Mouse (Mus musculus) G1E (cell line): ENCODE measurements around the gene Gid8. TPM values are rescaled to one million over a fixed set of nuclear protein-coding genes. Genes with fewer than 3 reads are reported as not detected.

Source experiments
- ATAC-seq: 2 replicates; pipeline ENCODE4 v1.8.0; 2016; ENCODE audit warnings: mild to moderate bottlenecking; ENCODE audit not compliant: insufficient number of reproducible peaks, poor library complexity, low FRiP score, severe bottlenecking; ENCODE audit errors: extremely low read depth
- DNase-seq: peaks from one replicate; pipeline ENCODE4 v3.0.0; 2012; ENCODE audit warnings: low spot score
- H3K27me3 ChIP-seq: 2 replicates; pipeline ENCODE4 v1.6.1; 2012; ENCODE audit warnings: mild to moderate bottlenecking, low read length, inconsistent platforms; ENCODE audit not compliant: insufficient read depth
- H3K36me3 ChIP-seq: replicated peaks from 2 replicates; pipeline ENCODE3; 2012; ENCODE audit warnings: mild to moderate bottlenecking, inconsistent platforms
- H3K4me1 ChIP-seq: 2 replicates; pipeline ENCODE4 v1.6.1; 2012; ENCODE audit warnings: low read depth, low read length, inconsistent platforms, mixed read lengths; ENCODE audit not compliant: insufficient read depth
- H3K4me3 ChIP-seq: 2 replicates; pipeline ENCODE4 v1.5.1; 2012; ENCODE audit warnings: low read depth, mild to moderate bottlenecking, inconsistent platforms, low read length, moderate library complexity, mixed read lengths
- H3K9me3 ChIP-seq: replicated peaks from 2 replicates; pipeline ENCODE4 v1.6.1; 2012; ENCODE audit warnings: inconsistent platforms
- CTCF ChIP-seq: IDR thresholded peaks from 2 replicates; pipeline ENCODE4 v1.5.1; 2012; ENCODE audit warnings: low read depth, low read length, inconsistent platforms, mixed read lengths
- GATA1 ChIP-seq: IDR thresholded peaks from 2 replicates; pipeline ENCODE4 v1.6.1; 2012; ENCODE audit warnings: borderline replicate concordance, low read length, inconsistent platforms, mixed read lengths
- GATA2 ChIP-seq: IDR thresholded peaks from 2 replicates; pipeline ENCODE4 v1.6.1; 2012; ENCODE audit warnings: low read depth, low read length, inconsistent platforms, borderline replicate concordance
- POLR2AphosphoS5 ChIP-seq: IDR thresholded peaks from 2 replicates; pipeline ENCODE4 v1.6.1; 2012; ENCODE audit warnings: low read depth, low read length, inconsistent platforms; ENCODE audit not compliant: insufficient replicate concordance
- TAL1 ChIP-seq: conservative IDR thresholded peaks from 2 replicates; pipeline ENCODE4 v1.6.1; 2012; ENCODE audit warnings: low read depth, low read length, inconsistent platforms, mixed read lengths
- polyA plus RNA-seq: library from polyadenylated mRNA; stranded (reverse); fragments of >175 nt; gene quantifications from 2 replicates; pipeline ENCODE4 v1.2.3, GENCODE M21; 2012
- total RNA-seq, 2 experiments: library from RNA; stranded (forward) in 1 of 2; stranded (reverse) in 1 of 2; fragments of 200-1000 nt in 1 of 2; fragments of >200 nt in 1 of 2; fragmentation: Nextera tagmentation in 1 of 2; gene quantifications; 2 replicates each; pipeline ENCODE4 v1.2.3; 2014 to 2017

Gid8 gene
- 68.9 and 79.7 TPM in 2 replicates for total RNA-seq (2014; fragmentation: Nextera tagmentation)
- total RNA-seq (2017): 70.2 and 78.3 TPM in 2 replicates
- polyA plus RNA-seq: 29.3 and 35.5 TPM in 2 replicates

GRCm38 (mm10) chr2:180709923-180710272 is at the start of gene Gid8, which contains the start of gene Dido1:
Gene Gid8, plus strand, starts transcription at chr2:180710117.
Gene Dido1, minus strand, starts transcription at chr2:180709999.
- Histone ChIP-seq H3K9me3 (no peaks in the 10 kb centered on the region), H3K4me1 (peaks cover 52% of the 10 kb centered on the region)
- TF ChIP-seq GATA1: no peak
- TF ChIP-seq POLR2AphosphoS5: no peak
- no peak for TF ChIP-seq TAL1
- TF ChIP-seq CTCF: no peak
- TF ChIP-seq GATA2: no peak

GRCm38 (mm10) chr2:180660521-180660920 is 49.4 kb upstream of the Gid8 start:
- ATAC-seq: no peak
- Histone ChIP-seq H3K36me3 (peaks cover 64% of the 10 kb centered on the region), H3K4me3 (no peak overlapping the region), H3K27me3 (no peaks in the 10 kb centered on the region), H3K4me1 (peaks cover 2% of the 10 kb centered on the region; the same call in 1 of the 2 replicates), H3K9me3 (no peaks in the 10 kb centered on the region)
- DNase-seq: no peak
- TF ChIP-seq GATA1 (no peak), CTCF (no peak), POLR2AphosphoS5 (no peak), TAL1 (no peak), GATA2 (no peak)

More at GRCm38 (mm10) chr2:180709923-180710272, at the start of gene Gid8, which contains the start of gene Dido1:
- H3K36me3 ChIP-seq: peaks cover 66% of the 10 kb centered on the region
- peak within 1 kb of the TSS; percentile 99 for H3K4me3 ChIP-seq
- H3K27me3 ChIP-seq: no peaks in the 10 kb centered on the region
- peak; percentile 96 for DNase-seq
- peak; percentile 85 for ATAC-seq

GRCm38 (mm10) chr2:180662008-180662407 is 47.9 kb upstream of the Gid8 start:
- H3K4me1 ChIP-seq: 0 out of 2 replicates have a peak, but pooled peaks cover 2% of the 10 kb centered on the region
- DNase-seq (no peak), ATAC-seq (no peak)
- TF ChIP-seq GATA2 (no peak), CTCF (no peak), POLR2AphosphoS5 (no peak), GATA1 (no peak), TAL1 (no peak)
- H3K4me3 ChIP-seq: no peak overlapping the region
- no peaks in the 10 kb centered on the region for H3K9me3 ChIP-seq
- peaks cover 79% of the 10 kb centered on the region for H3K36me3 ChIP-seq
- no peaks in the 10 kb centered on the region for H3K27me3 ChIP-seq

GRCm38 (mm10) chr2:180676706-180677105 is 33.2 kb upstream of the Gid8 start:
- no peak overlapping the region for H3K4me3 ChIP-seq
- no peaks in the 10 kb centered on the region for H3K27me3 ChIP-seq
- TF ChIP-seq CTCF (no peak), GATA2 (no peak), POLR2AphosphoS5 (no peak; the same call in 1 of the 2 replicates), GATA1 (no peak), TAL1 (no peak)
- peaks cover 95% of the 10 kb centered on the region for H3K36me3 ChIP-seq
- DNase-seq (no peak), ATAC-seq (no peak)
- H3K9me3 ChIP-seq: no peaks in the 10 kb centered on the region
- H3K4me1 ChIP-seq: peaks cover 10% of the 10 kb centered on the region

- peak; percentile 57 for DNase-seq
Measured at GRCm38 (mm10) chr2:180678609-180679140, 31.2 kb upstream of the Gid8 start.

GRCm38 (mm10) chr2:180681225-180681624 is 28.7 kb upstream of the Gid8 start:
- TF ChIP-seq TAL1: no peak
- TF ChIP-seq GATA1: no peak
- no peak for TF ChIP-seq POLR2AphosphoS5
- TF ChIP-seq GATA2: no peak
- no peak for TF ChIP-seq CTCF
- Histone ChIP-seq H3K4me3 (no peak overlapping the region), H3K4me1 (peaks cover 10% of the 10 kb centered on the region), H3K36me3 (peaks cover 98% of the 10 kb centered on the region), H3K27me3 (no peaks in the 10 kb centered on the region), H3K9me3 (no peaks in the 10 kb centered on the region)
- ATAC-seq: no peak
- no peak for DNase-seq

More at GRCm38 (mm10) chr2:180678609-180679140, 31.2 kb upstream of the Gid8 start:
- H3K36me3 ChIP-seq: peaks cover 95% of the 10 kb centered on the region
- H3K4me1 ChIP-seq: peaks cover 10% of the 10 kb centered on the region
- no peaks in the 10 kb centered on the region for H3K27me3 ChIP-seq
- H3K9me3 ChIP-seq: no peaks in the 10 kb centered on the region
- no peak for TF ChIP-seq GATA1
- TF ChIP-seq CTCF: peak; percentile 91
- no peak overlapping the region for H3K4me3 ChIP-seq
- ATAC-seq: peak; percentile 68

- ATAC-seq: no peak
- Histone ChIP-seq H3K27me3 (no peaks in the 10 kb centered on the region), H3K9me3 (no peaks in the 10 kb centered on the region), H3K36me3 (peaks cover 100% of the 10 kb centered on the region), H3K4me3 (no peak overlapping the region), H3K4me1 (peaks cover 9% of the 10 kb centered on the region)
- no peak for DNase-seq
- no peak for TF ChIP-seq TAL1
- no peak for TF ChIP-seq GATA1
- no peak for TF ChIP-seq CTCF
- no peak for TF ChIP-seq POLR2AphosphoS5
- TF ChIP-seq GATA2: no peak
Measured at GRCm38 (mm10) chr2:180683524-180683923, 26.4 kb upstream of the Gid8 start.
